Mouse (Mus musculus) heart, postnatal 25 days (tissue): ENCODE results near the gene Rbm19. TPM values are rescaled to one million over a fixed set of nuclear protein-coding genes. Genes with fewer than 3 reads are reported as not detected.
"Not testable (repeated sequence)": the region's sequence is repeated elsewhere in the genome, so short reads cannot be mapped to it uniquely, and the experiment has no call there.

Experiments
- DNase-seq: peaks from one replicate; pipeline ENCODE4 v3.0.0; 2022; ENCODE audit warnings: low spot score
- intact Hi-C: fragments of 180-260 bp; cut with DNase I; formaldehyde crosslinking; loops from one replicate; pipeline ENCODE4 v1.15.1; 2025
- total RNA-seq, 2 experiments: library from RNA; stranded (reverse); gene quantifications; 2 replicates each; pipeline ENCODE4 v1.2.3; 2021

Gene Rbm19
- total RNA-seq = 10 to 100 TPM; 17.6 to 19.5 TPM

DNA sequence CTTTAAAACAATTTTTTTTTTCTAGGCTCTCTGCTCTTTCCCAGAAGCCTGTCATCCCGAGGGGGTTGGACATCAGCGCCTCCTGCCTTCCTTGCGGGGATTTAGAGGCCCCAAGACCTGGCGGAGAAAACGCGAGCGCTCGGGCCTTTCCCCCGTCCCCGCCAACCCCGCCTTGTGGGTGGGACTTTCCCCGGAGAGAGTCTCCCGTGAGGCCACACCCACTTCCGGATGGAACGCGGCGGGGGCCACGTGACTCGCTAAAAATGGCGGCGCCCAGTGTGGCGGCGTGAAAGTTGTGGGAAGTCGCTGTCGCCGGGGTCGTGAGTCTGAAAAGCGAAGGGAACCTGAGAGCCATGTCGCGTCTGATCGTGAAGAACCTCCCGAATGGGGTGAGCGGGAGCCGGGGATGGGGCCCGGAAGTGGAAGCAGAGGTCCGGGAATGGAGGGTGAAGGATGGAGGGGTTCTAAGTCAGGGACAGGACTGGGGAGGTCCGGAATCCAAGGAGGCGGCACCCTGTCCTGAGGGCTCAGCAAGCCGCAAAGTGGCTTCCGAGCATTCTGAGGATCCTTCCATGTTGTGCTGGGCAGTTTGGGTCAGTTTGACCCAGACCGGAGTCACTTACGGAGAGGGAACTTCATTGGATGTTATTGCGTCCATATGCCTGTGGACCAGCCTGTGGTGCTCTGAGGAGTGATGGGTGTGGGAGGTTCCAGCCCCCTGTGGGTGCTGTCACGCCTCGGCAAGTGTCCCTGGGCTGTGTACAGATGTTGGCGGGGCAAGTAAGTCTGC, at the start of gene Rbm19:
Rbm19 (plus strand) TSS at position 205 of the 790 bp plus-strand sequence.
- peak; percentile 82 for DNase-seq
- intact Hi-C loops = loop anchor here (10.0 kb wide), 1 partner anchor 1872 kb away; the partner anchor contains the start of genes 2410131K14Rik and Rnft2

DNA sequence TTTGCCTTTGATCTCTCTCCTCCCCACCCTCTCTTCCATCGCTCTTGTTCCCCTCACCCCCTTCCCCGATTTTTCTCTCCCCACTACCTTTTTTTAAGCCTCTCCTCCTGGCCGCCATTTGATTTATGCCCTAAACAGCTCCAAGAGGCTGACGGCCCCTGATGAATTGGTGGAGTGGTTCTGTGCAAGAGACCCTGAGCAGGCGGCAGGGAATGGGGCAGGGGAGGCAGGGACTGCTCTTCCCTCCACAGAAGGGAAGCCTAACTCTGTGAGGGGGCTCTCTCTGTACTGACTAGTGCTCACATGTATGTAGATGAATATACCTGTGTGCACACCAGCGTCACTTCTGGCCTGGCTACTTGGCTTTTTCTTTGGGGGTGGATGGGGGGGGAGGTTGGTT, 49.0 kb upstream of the Rbm19 start:
- intact Hi-C loops = no loop called here
- DNase-seq = no peak

DNA sequence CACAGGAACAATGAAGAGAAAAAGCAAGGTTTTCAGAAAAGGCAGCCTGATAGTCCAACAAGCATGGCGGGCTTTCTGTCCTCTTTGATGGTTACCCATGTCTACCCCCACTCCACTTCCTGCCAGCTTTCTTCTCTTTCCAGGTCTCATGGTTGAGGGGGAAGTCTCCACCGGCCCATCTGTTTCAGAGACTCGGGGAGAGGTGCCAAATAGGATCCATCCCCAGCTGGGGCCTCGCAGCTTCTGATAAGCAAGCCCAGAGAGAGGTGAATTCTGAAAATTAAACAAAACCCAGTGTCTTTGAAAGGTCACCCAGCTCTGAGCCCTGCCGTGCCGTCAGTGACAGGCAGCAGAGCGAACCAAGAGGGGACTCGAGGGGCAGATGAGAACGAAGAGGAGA, 42.2 kb upstream of the Rbm19 start:
- DNase-seq = no peak
- intact Hi-C loops = no loop called here

DNA sequence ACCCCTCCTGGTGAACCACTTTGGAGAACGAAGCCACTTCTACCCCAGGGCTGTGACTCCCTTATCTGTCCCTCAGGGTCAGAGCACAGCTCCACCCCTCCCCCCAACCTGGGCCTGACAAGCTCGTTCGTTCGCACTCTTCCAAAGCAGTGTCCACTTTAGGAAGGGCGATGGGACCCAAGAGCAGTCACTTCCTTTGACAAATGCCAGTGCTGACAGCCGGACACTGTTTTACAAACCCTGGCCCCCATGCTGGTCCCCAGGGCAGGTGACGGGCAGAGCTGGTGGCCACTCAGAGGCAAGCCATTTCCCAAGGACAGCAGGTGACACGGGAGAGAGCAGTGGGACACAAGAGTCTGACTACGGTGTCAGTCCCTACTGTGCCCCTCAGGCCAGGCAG, 36.2 kb upstream of the Rbm19 start:
- DNase-seq = no peak
- intact Hi-C loops = no loop called here

DNA sequence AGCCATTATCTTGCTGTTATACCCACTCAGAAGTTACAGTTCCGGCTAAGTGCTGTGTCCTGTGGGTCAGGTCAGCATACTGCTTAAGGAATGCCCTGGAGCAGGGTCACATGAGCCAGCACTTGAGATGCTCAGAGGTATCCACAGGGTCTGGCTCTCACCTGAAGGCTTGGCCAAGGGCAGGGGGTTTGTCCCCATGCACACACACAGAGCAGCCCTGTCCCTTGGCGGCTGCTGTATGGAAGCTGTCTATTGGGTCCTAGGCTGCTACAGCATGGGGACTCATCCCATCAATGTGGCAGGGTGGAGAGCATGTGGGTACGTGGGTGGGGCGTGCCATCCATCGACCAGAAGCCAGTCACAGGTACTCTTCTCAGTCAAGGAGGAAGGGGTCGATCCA, 35.8 kb upstream of the Rbm19 start:
- intact Hi-C loops = no loop called here
- no peak for DNase-seq

DNA sequence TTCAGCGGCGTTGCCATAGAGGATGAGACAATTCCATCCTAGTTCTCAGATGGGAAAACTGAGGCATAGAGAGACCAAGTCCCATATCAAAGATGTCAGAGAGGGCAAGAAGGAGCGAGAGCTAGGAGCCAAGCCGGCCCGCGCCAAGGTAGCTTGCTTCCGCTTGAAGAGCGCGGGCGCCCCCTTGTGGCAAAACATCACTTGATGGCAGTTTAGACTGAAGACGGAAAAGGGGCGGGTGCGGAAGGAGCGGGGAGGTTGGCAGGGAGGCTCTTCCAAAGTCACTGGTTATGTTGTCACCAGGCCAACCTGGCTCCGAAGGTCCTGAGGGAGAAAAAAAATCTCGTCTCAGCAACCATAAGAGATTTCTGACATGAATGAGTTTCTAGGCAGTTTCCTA, 27.7 kb upstream of the Rbm19 start:
- peak; percentile 61 for DNase-seq
- intact Hi-C loops = loop anchor here (1.0 kb wide), 2 partner anchors 310 to 347 kb away; no protein-coding TSS in a partner anchor

DNA sequence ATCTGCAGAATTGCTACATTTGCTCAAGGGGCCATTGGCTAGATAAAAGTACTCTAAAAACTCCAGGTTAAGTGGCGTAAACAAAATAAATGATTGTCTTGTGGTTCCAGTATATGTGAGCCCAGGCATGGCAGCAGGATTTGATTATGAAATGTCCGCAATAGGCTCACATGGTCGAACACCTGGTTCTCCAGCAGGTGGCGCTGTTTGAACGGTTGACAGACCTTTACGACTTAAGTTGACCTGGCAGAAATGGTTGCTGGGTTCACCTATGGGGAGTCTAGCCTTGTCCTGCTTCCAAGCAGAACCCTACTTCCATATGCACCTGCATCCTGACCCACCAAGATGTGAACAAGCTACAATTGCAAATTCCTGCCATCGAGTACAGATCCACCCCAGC, 21.7 kb upstream of the Rbm19 start:
- intact Hi-C loops = no loop called here
- no peak for DNase-seq

- intact Hi-C loops = no loop called here
- no peak for DNase-seq
These were observed 19.2 kb upstream of the Rbm19 start for GRCm38 (mm10) chr5:120097042-120097441.

DNA sequence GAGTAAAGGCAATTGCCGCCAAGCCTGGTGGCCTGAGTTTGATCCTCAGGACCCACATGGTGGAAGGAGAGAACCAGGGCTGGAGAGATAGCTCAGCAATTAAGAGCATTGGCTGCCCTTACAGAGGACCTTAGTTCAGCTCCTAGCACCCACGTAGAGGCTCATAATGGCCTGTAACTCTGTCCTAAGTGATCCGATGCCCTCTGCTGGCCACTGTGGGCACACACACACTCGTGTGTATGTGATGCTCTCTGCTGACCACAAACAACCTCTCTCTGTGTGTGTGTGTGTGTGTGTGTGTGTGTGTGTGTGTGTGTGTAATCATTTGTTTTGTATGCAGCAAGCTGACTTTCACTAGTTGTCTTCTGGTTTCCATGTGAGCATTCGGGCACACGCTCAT, 15.5 kb upstream of the Rbm19 start:
- intact Hi-C loops = loop anchor here (10.0 kb wide), 1 partner anchor 1326 kb away; no protein-coding TSS in a partner anchor

DNA sequence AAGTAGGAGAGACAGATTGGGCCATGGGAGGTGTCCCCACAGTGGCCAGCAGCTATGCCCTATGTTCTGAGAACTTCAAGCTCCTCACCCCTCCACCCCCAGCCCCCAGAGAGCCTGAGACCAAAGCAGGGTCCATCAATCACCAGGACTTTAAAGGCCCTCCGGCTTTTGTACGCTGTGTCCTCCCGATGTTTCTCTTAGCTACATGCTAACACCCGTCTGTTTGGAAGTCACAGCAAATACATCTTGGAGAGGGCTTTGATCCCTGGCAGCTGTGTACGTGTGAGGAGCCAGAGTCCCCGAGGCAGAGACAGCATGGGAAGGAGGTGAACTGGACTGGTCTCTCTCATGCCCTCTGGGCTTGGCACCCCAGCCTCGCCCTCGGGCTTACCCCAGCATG, 14.2 kb upstream of the Rbm19 start:
- intact Hi-C loops = loop anchor here (10.0 kb wide), 1 partner anchor 1327 kb away; no protein-coding TSS in a partner anchor

More for the DNA sequence above, 15.5 kb upstream of the Rbm19 start:
- no peak for DNase-seq

GRCm38 (mm10) chr5:120102732-120103131, 13.5 kb upstream of the Rbm19 start:
- intact Hi-C loops = loop anchor here (10.0 kb wide), 1 partner anchor 1328 kb away; no protein-coding TSS in a partner anchor
- no peak for DNase-seq

More for the DNA sequence above, 14.2 kb upstream of the Rbm19 start:
- DNase-seq = no peak

- DNase-seq = no peak
- intact Hi-C loops = loop anchor here (10.0 kb wide), 1 partner anchor 1329 kb away; no protein-coding TSS in a partner anchor
These were observed 12.8 kb upstream of the Rbm19 start for GRCm38 (mm10) chr5:120103458-120103857.

GRCm38 (mm10) chr5:120106424-120107073, 9.7 kb upstream of the Rbm19 start:
- intact Hi-C loops = loop anchor here (10.0 kb wide), 1 partner anchor 1332 kb away; no protein-coding TSS in a partner anchor
- no peak for DNase-seq

GRCm38 (mm10) chr5:120114361-120114760, 1.9 kb upstream of the Rbm19 start:
- intact Hi-C loops = loop anchor here (10.0 kb wide), 1 partner anchor 1870 kb away; the partner anchor contains the start of genes 2410131K14Rik and Rnft2
- DNase-seq = no peak

GRCm38 (mm10) chr5:120117161-120117560, 896 bp downstream of the Rbm19 start:
- DNase-seq = not testable (repeated sequence)
- intact Hi-C loops = loop anchor here (10.0 kb wide), 1 partner anchor 1872 kb away; the partner anchor contains the start of genes 2410131K14Rik and Rnft2

DNA sequence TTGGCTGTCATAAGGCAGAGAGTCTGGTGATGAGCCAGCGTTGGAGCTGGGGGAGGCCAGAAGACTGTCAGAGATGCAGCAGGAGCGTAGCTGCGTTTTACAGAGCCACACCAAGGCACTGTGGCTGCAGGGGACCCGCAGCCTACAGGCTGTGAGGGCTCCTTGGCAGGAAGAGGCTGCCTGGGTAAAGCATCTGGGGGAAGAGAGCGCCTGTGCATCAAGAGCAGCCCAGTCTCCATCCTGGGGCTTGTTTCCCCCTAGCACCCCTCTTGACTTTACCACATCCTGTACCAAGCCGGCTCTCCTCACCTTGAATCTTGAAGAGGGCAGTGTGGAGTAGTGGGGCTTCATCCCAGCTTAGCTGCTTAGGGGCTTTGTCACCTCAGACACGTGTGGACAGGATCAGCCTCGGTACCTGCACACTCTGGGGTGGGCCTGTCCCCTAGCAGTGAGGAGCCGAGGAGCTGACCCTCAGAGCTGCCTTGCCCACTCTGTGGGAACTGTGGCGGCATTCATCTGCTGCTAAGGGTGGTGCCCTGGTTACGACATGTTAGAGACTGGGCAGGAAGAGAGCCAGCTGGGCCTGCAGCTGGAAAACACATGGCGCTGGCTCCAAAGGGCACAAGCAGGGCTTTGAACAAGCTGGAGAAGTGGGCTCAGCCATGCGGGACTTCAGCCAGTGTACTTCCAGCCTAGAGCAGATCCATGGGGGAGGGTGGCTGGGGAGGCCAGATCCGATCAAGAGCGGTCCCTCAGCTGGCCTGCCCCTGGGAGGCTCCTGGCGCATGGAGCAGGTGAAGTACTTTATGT, 8.8 kb downstream of the Rbm19 start:
- no peak for DNase-seq
- intact Hi-C loops = no loop called here

DNA sequence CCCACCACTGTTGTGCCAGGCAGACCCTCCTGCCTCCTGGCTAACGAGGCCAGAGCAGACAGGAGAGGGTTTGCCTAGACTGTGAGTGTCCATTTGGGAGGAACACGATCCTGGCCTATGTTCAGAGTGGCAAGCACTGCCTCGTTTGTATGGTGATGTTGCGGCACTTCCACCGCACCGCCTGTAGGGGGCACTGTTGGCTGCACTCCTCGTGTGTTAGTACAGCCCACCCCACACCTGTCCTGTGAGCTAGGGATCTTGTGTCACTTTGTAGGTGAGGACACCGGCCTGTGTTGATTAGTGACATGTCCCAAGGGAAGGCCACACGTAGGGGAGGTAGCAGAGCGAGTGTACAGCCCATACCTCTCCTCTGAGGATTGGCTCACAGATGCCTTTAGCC, 11.4 kb downstream of the Rbm19 start:
- DNase-seq = no peak
- intact Hi-C loops = no loop called here

DNA sequence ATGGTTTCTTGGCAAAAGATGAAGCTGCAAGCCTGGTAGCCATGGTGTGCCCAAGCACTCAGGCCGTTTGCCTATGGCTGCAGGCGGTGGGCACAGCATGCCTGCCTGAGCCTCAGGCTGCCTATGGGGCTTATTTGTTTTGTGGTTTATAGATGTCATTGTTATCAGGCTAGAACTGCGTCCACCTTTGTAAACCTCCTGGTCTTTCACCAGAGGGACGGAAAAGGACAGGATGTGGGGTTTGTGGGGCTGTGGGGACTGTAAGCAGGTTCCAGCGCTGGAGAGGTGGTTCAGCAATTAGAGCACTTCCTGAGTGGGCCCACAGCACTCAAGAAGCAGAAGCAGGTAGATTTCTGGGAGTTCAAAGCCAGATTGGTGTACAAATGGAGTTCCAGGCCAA, 12.2 kb downstream of the Rbm19 start:
- intact Hi-C loops = no loop called here
- DNase-seq = no peak

DNA sequence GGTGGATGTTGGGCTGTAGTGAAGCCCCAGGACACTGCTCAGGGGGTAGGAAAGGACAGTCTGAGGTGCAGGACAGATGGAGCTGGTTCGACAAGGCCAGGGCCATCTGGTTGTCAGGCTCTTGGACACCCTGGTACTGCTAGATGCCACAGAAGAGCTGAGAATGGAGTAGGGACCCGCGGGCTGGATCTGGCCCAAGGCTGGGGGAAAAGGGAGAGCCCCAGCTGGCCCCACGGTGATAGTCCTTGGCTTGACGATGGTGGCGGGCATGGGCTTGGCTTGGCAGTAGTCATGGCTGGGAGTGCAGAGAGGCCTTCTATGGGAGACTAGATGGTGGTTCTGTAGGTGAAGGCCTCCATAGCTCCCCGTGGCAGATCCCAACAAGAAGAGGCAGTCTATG, 12.8 kb downstream of the Rbm19 start:
- DNase-seq = no peak
- intact Hi-C loops = no loop called here

GRCm38 (mm10) chr5:120129761-120130160, 13.5 kb downstream of the Rbm19 start:
- no peak for DNase-seq
- intact Hi-C loops = no loop called here
